8 mouse cellular contexts compared by ENCODE assay signal in the genomic region with DNA sequence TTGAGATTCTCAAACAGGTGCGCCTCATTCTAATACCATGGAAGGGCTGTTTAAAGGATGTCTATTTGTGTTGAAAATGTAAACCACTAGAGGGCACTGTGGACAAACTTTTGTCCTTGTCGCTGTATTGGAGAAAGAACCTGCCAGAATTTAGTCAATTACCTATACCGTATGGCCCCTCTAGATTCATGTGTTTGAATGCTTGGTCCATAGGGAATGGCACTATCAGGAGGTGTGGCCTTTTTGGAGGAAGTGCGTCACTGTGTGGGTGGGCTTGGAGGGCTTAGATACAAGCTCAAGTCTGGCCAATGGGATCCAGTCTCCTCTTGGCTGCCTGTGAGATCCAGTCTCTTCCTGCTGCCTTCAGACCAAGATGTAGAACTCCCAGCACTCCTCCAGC.
DNase-seq lines count a peak whose midpoint lies in the region; ATAC-seq and TF ChIP-seq lines count a peak whose summit lies in the region.

No protein-coding gene starts in this region.

- DNase-seq in lung, postnatal 10 days: peak; percentile 2
- no peak for DNase-seq in lung, postnatal 14 days
- peak; percentile 70 for DNase-seq in brain, embryonic 18.5 days (ENCODE audit: low read depth, low spot score)
- no peak for DNase-seq in spleen, postnatal 14 days (ENCODE audit: low spot score in 2 of 2)
- no peak for DNase-seq in gastrocnemius, adult 8-10 months (ENCODE audit: low spot score in 2 of 2)

- no peak overlapping the region for H3K4me2 ChIP-seq in embryonic facial prominence, embryonic 12.5 days (replicated peaks)
- H3K4me2 ChIP-seq in intestine, postnatal 0 days (replicated peaks; ENCODE audit: low read depth): no peak overlapping the region

- H3K9ac ChIP-seq in embryonic facial prominence, embryonic 12.5 days: no peak overlapping the region
- no peak overlapping the region for H3K9ac ChIP-seq in intestine, postnatal 0 days (ENCODE audit: low read depth, low read length)

- 20% methylated on average over 4 of the region's 4 CpGs for WGBS in embryonic facial prominence, embryonic 12.5 days
- 13% methylated on average over 4 of the region's 4 CpGs for WGBS in intestine, postnatal 0 days

- no peaks in the 10 kb centered on the region for H3K4me1 ChIP-seq in embryonic facial prominence, embryonic 12.5 days
- no peaks in the 10 kb centered on the region for H3K4me1 ChIP-seq in intestine, postnatal 0 days (replicated peaks; ENCODE audit: control insufficient read depth, insufficient read depth, low read length)

- no peaks in the 10 kb centered on the region for H3K36me3 ChIP-seq in embryonic facial prominence, embryonic 12.5 days
- H3K36me3 ChIP-seq in intestine, postnatal 0 days (ENCODE audit: control insufficient read depth, insufficient read depth): no peaks in the 10 kb centered on the region

- H3K27me3 ChIP-seq in embryonic facial prominence, embryonic 12.5 days: no peaks in the 10 kb centered on the region
- H3K27me3 ChIP-seq in intestine, postnatal 0 days (replicated peaks; ENCODE audit: control insufficient read depth, insufficient read depth, low read length): no peaks in the 10 kb centered on the region

- no peak overlapping the region for H3K27ac ChIP-seq in embryonic facial prominence, embryonic 12.5 days
- H3K27ac ChIP-seq in intestine, postnatal 0 days (ENCODE audit: low read depth, low read length): no peak overlapping the region

- TF ChIP-seq CTCF in intestine, postnatal 0 days (IDR thresholded peaks at IDR 0.05; ENCODE audit: low read depth): peak; percentile 78

- ATAC-seq in embryonic facial prominence, embryonic 12.5 days (ENCODE audit: insufficient number of reproducible peaks, insufficient read depth, low FRiP score, low TSS enrichment): 0 out of 2 replicates have a peak, but pooled peaks have one; percentile 22
- ATAC-seq in intestine, postnatal 0 days: no peak
- ATAC-seq in megakaryocyte-erythroid progenitor cell, adult 5-6 weeks (replicated peaks; ENCODE audit: low FRiP score, low TSS enrichment, poor library complexity, severe bottlenecking): 0 out of 2 replicates have a peak, but pooled peaks have one; percentile 59

- H3K9me3 ChIP-seq in embryonic facial prominence, embryonic 12.5 days: no peaks in the 10 kb centered on the region
- H3K9me3 ChIP-seq in intestine, postnatal 0 days (ENCODE audit: control insufficient read depth): no peaks in the 10 kb centered on the region

- no peak overlapping the region for H3K4me3 ChIP-seq in embryonic facial prominence, embryonic 12.5 days
- no peak overlapping the region for H3K4me3 ChIP-seq in intestine, postnatal 0 days (ENCODE audit: low read depth, low read length)

Comparison
In these comparisons a context has a peak if more than half of its experiments do, and no peak if none do; other contexts are left out.
1. DNase-seq: peak in lung, postnatal 10 days (single experiment) and brain, embryonic 18.5 days (single experiment); none in lung, postnatal 14 days (single experiment), spleen, postnatal 14 days (0 of 2) and gastrocnemius, adult 8-10 months (0 of 2).